13 mouse cellular contexts compared by ENCODE assay signal in genomic region chr1:133771831-133772399, GRCm38 (mm10). TPM values are rescaled to one million over a fixed set of nuclear protein-coding genes. Genes with fewer than 3 reads are reported as not detected.
DNase-seq lines count a peak whose midpoint lies in the region; ATAC-seq and TF ChIP-seq lines count a peak whose summit lies in the region.
"Had no signal": no experiment of that assay in that cellular context is flagged by ENCODE, and none has a peak within 500 bp of the region (broad histone marks: within the 10 kb centered on the region; RNA-seq: fewer than 3 reads in every experiment).

No protein-coding gene starts in this region.

- peaks cover 24% of the 10 kb centered on the region for H3K4me1 ChIP-seq in intestine, embryonic 14.5 days (replicated peaks; ENCODE audit: control insufficient read depth, insufficient read depth, low read length)
- no peaks in the 10 kb centered on the region for H3K4me1 ChIP-seq in intestine, postnatal 0 days (replicated peaks; ENCODE audit: control insufficient read depth, insufficient read depth, low read length)

- ATAC-seq in intestine, embryonic 14.5 days (replicated peaks; ENCODE audit: low FRiP score, low TSS enrichment, low read depth) = 0 out of 2 replicates have a peak, but pooled peaks have one; percentile 23
- no peak for ATAC-seq in intestine, postnatal 0 days
- ATAC-seq in activated CD4-positive, CD25-positive, alpha-beta regulatory T cell, adult 4 months = peak; percentile 96
- peak; percentile 64 for ATAC-seq in megakaryocyte, adult 5-6 weeks (ENCODE audit: poor library complexity, severe bottlenecking)

- peak overlapping the region; percentile 55 for H3K27ac ChIP-seq in intestine, embryonic 14.5 days (ENCODE audit: low read depth)
- H3K27ac ChIP-seq in intestine, postnatal 0 days (ENCODE audit: low read depth, low read length) = no peak overlapping the region; the same call in 1 of the 2 replicates
- H3K27ac ChIP-seq: hindbrain, embryonic 12.5 days; layer of hippocampus, adult 2 months; lung, embryonic 15.5 days had no signal

- H3K4me2 ChIP-seq in intestine, embryonic 14.5 days (ENCODE audit: low read length) = no peak overlapping the region
- H3K4me2 ChIP-seq in intestine, postnatal 0 days (replicated peaks; ENCODE audit: low read depth) = no peak overlapping the region
- H3K4me2 ChIP-seq: hindbrain, embryonic 12.5 days; lung, embryonic 15.5 days had no signal

- DNase-seq in intestine, embryonic 14.5 days (ENCODE audit: low spot score) = no peak
- no peak for DNase-seq in adrenal gland, postnatal 36 days
- DNase-seq in spleen, postnatal 4 days (ENCODE audit: low spot score in 2 of 2) = no peak
- DNase-seq: cerebellum, postnatal 36 days; right cerebral cortex, postnatal 14 days; thymus, postnatal 25 days had no signal

- no peak overlapping the region for H3K9ac ChIP-seq in intestine, embryonic 14.5 days (ENCODE audit: low read length)
- no peak overlapping the region for H3K9ac ChIP-seq in intestine, postnatal 0 days (ENCODE audit: low read depth, low read length)
- H3K9ac ChIP-seq: lung, embryonic 15.5 days had no signal

- H3ac ChIP-seq in C2C12 (ENCODE audit: control insufficient read depth, insufficient read length, low read depth) = peak overlapping the region; percentile 16

- H3K36me3 ChIP-seq in intestine, embryonic 14.5 days (ENCODE audit: control insufficient read depth, insufficient read depth, low read length) = no peaks in the 10 kb centered on the region
- 0 out of 2 replicates have a peak, but pooled peaks cover 3% of the 10 kb centered on the region for H3K36me3 ChIP-seq in intestine, postnatal 0 days (ENCODE audit: control insufficient read depth, insufficient read depth)
- no peaks in the 10 kb centered on the region for H3K36me3 ChIP-seq in C2C12 (ENCODE audit: control insufficient read depth, insufficient read depth)
- H3K36me3 ChIP-seq: hindbrain, embryonic 12.5 days; lung, embryonic 15.5 days had no signal

- WGBS in intestine, embryonic 14.5 days = 56% methylated on average over 10 of the region's 10 CpGs
- 60% methylated on average over 10 of the region's 10 CpGs for WGBS in intestine, postnatal 0 days

- no peaks in the 10 kb centered on the region for H3K79me2 ChIP-seq in C2C12 (ENCODE audit: control insufficient read depth, insufficient read depth)

- H3K27me3 ChIP-seq in intestine, embryonic 14.5 days (replicated peaks; ENCODE audit: control insufficient read depth, insufficient read depth, low read length) = no peaks in the 10 kb centered on the region
- no peaks in the 10 kb centered on the region for H3K27me3 ChIP-seq in intestine, postnatal 0 days (replicated peaks; ENCODE audit: control insufficient read depth, insufficient read depth, low read length)
- H3K27me3 ChIP-seq in C2C12 (ENCODE audit: control insufficient read depth, insufficient read depth, insufficient read length) = no peaks in the 10 kb centered on the region
- H3K27me3 ChIP-seq: hindbrain, embryonic 12.5 days; lung, embryonic 15.5 days had no signal

- TF ChIP-seq CTCF in intestine, postnatal 0 days (IDR thresholded peaks at IDR 0.05; ENCODE audit: low read depth) = no peak
- TF ChIP-seq CTCF in C2C12 (IDR thresholded peaks at IDR 0.05; ENCODE audit: control insufficient read depth, insufficient read depth, insufficient read length) = no peak

- H3K9me3 ChIP-seq in intestine, embryonic 14.5 days (ENCODE audit: control insufficient read depth, low read length) = no peaks in the 10 kb centered on the region
- H3K9me3 ChIP-seq in intestine, postnatal 0 days (ENCODE audit: control insufficient read depth) = no peaks in the 10 kb centered on the region
- H3K9me3 ChIP-seq: hindbrain, embryonic 12.5 days; lung, embryonic 15.5 days had no signal

- H3K79me3 ChIP-seq in C2C12 (ENCODE audit: low read depth) = no peaks in the 10 kb centered on the region

- H3K4me3 ChIP-seq in intestine, embryonic 14.5 days (ENCODE audit: low read depth, low read length) = no peak overlapping the region
- no peak overlapping the region for H3K4me3 ChIP-seq in intestine, postnatal 0 days (ENCODE audit: low read depth, low read length)
- H3K4me3 ChIP-seq in C2C12 (ENCODE audit: insufficient read depth, poor library complexity, severe bottlenecking) = no peak overlapping the region
- H3K4me3 ChIP-seq: hindbrain, embryonic 12.5 days; layer of hippocampus, adult 2 months; lung, embryonic 15.5 days had no signal

TF ChIP-seq in C2C12, 6 proteins besides CTCF, POLR2A, EP300 and RAD21:
- TF ChIP-seq FOSL1 (IDR thresholded peaks at IDR 0.05; ENCODE audit: insufficient read depth, low read length, poor library complexity, severe bottlenecking) = no peak
- no peak for TF ChIP-seq MAX (IDR thresholded peaks at IDR 0.05)
- TF ChIP-seq MYOG (IDR thresholded peaks at IDR 0.05; ENCODE audit: control insufficient read depth, extremely low read depth, insufficient read length) = no peak
- no peak for TF ChIP-seq MYOD1 (IDR thresholded peaks at IDR 0.05; ENCODE audit: control insufficient read depth, insufficient read length, low read depth)
- no peak for TF ChIP-seq USF1 (IDR thresholded peaks at IDR 0.05; ENCODE audit: low read depth)
- TF ChIP-seq CEBPB (IDR thresholded peaks at IDR 0.05; ENCODE audit: low read depth) = no peak

RNA-seq across cellular contexts. Expression of gene Atp2b4, which starts 28.9 kb away (rescaled TPM):
- 30.7 and 32.3 TPM in 2 replicates for polyA plus RNA-seq in intestine, embryonic 14.5 days (2014; fragmentation: Nextera tagmentation; extraction: Ambion mirVana)
- polyA plus RNA-seq in intestine, postnatal 0 days (2015; fragmentation: Nextera tagmentation; extraction: Ambion mirVana) = 9.8 and 11.8 TPM in 2 replicates
- 3.0 TPM for polyA plus RNA-seq in C2C12 (2012; fragmentation: generic; extraction: Trizol)
- 10 to 100 TPM; 17.8 to 19.0 TPM for polyA plus RNA-seq in activated CD4-positive, CD25-positive, alpha-beta regulatory T cell, adult 4 months (2017; shearing (Covaris generic))
- 18.2 and 21.1 TPM in 2 replicates for total RNA-seq in megakaryocyte, adult 5-6 weeks (2015)
- 17.6 and 20.3 TPM in 2 replicates for total RNA-seq in megakaryocyte, adult 5-6 weeks (2017)
- 10 to 100 TPM; 21.8 to 34.7 TPM for total RNA-seq in adrenal gland, postnatal 36 days (2021)
